8 mouse cellular contexts compared by ENCODE assay signal in genomic region chr5:65390648-65391644, GRCm38 (mm10). TPM values are rescaled to one million over a fixed set of nuclear protein-coding genes. Genes with fewer than 3 reads are reported as not detected.
DNase-seq lines count a peak whose midpoint lies in the region; ATAC-seq and TF ChIP-seq lines count a peak whose summit lies in the region.

Gene Rpl9, minus strand, starts transcription at chr5:65391444.
Gene Lias, plus strand, starts transcription at chr5:65391497.

- peak within 1 kb of the TSS; percentile 98 for H3K9ac ChIP-seq in hindbrain, postnatal 0 days (replicated peaks; ENCODE audit: low read length)

- DNase-seq in ZHBTc4 (ENCODE audit: low read depth, low spot score): peak; percentile 100
- peak; percentile 99 for DNase-seq in gastrocnemius, adult 2 months
- DNase-seq in hindbrain, postnatal 0 days (ENCODE audit: low spot score): peak; percentile 99
- DNase-seq in left cerebral cortex, adult 2 months (ENCODE audit: extremely low spot score in 1 of 2, low spot score in 2 of 2): peak; percentile 99
- peak; percentile 100 for DNase-seq in right cerebral cortex, adult 2 months (ENCODE audit: low spot score in 2 of 2)
- DNase-seq in urinary bladder, postnatal 14 days (ENCODE audit: low spot score): peak; percentile 99

- peaks cover 4% of the 10 kb centered on the region; the same call in 1 of the 2 replicates for H3K4me1 ChIP-seq in hindbrain, postnatal 0 days (ENCODE audit: insufficient read depth, low read length)

- peak within 1 kb of the TSS; percentile 93 for H3K4me3 ChIP-seq in gastrocnemius, adult 2 months
- H3K4me3 ChIP-seq in hindbrain, postnatal 0 days (ENCODE audit: low read length): peak within 1 kb of the TSS; percentile 90
- H3K4me3 ChIP-seq in left cerebral cortex, adult 2 months: peak within 1 kb of the TSS; percentile 76

- TF ChIP-seq CTCF in gastrocnemius, adult 2 months (IDR thresholded peaks at IDR 0.05): no peak
- no peak for TF ChIP-seq CTCF in hindbrain, postnatal 0 days (IDR thresholded peaks at IDR 0.05; ENCODE audit: low read depth)
- TF ChIP-seq CTCF in left cerebral cortex, adult 2 months (IDR thresholded peaks at IDR 0.05): no peak

- peak within 1 kb of the TSS; percentile 96 for H3K27ac ChIP-seq in gastrocnemius, adult 2 months
- H3K27ac ChIP-seq in hindbrain, postnatal 0 days: peak within 1 kb of the TSS; percentile 85
- peak within 1 kb of the TSS; percentile 98 for H3K27ac ChIP-seq in left cerebral cortex, adult 2 months

- H3K4me2 ChIP-seq in hindbrain, postnatal 0 days (ENCODE audit: low read depth, low read length): peak within 1 kb of the TSS; percentile 75

- intact Hi-C loops in gastrocnemius, adult 2 months (cut with DNase I): loop anchor here (1.0 to 5.0 kb wide), 2 partner anchors 56 to 101 kb away; partner anchors contain the start of genes Gm43552 and Rfc1
- intact Hi-C loops in left cerebral cortex, adult 2 months (cut with DNase I): loop anchor here (1.0 kb wide), 1 partner anchor 56 kb away; the partner anchor contains the start of gene Rfc1

- H3K9me3 ChIP-seq in hindbrain, postnatal 0 days (ENCODE audit: low read length): no peaks in the 10 kb centered on the region

- peak; percentile 91 for ATAC-seq in common myeloid progenitor, adult 5-6 weeks (replicated peaks; ENCODE audit: low read depth, poor library complexity, severe bottlenecking)
- peak; percentile 97 for ATAC-seq in hindbrain, postnatal 0 days
- peak; percentile 97 for ATAC-seq in megakaryocyte, adult 5-6 weeks (ENCODE audit: poor library complexity, severe bottlenecking)

- WGBS in hindbrain, postnatal 0 days: under 1% methylated on average over 83 of the region's 83 CpGs

- H3K27me3 ChIP-seq in hindbrain, postnatal 0 days (ENCODE audit: insufficient read depth, low read length): no peaks in the 10 kb centered on the region

- H3K36me3 ChIP-seq in hindbrain, postnatal 0 days (ENCODE audit: insufficient read depth, low read length): peaks cover 13% of the 10 kb centered on the region

RNA-seq across cellular contexts. Expression of gene Rpl9, which starts in this region (rescaled TPM):
- total RNA-seq in common myeloid progenitor, adult 5-6 weeks (2017): 2,315 and 2,637 TPM in 2 replicates
- 100 to 1,000 TPM; 502 to 606 TPM for total RNA-seq in gastrocnemius, adult 2 months (2021)
- 890 and 1,017 TPM in 2 replicates for total RNA-seq in hindbrain, postnatal 0 days (2014; rRNA removed)
- 640 and 652 TPM in 2 replicates for polyA plus RNA-seq in hindbrain, postnatal 0 days (2015; fragmentation: Nextera tagmentation; extraction: Ambion mirVana)
- total RNA-seq in left cerebral cortex, adult 2 months (2021): 100 to 1,000 TPM; 699 to 738 TPM
- 1,765 and 1,894 TPM in 2 replicates for total RNA-seq in megakaryocyte, adult 5-6 weeks (2015)
- total RNA-seq in megakaryocyte, adult 5-6 weeks (2017): 1,107 and 1,286 TPM in 2 replicates

RNA-seq across cellular contexts. Expression of gene Lias, which starts in this region (rescaled TPM):
- 34.7 and 42.6 TPM in 2 replicates for total RNA-seq in common myeloid progenitor, adult 5-6 weeks (2017)
- total RNA-seq in gastrocnemius, adult 2 months (2021): 10 to 100 TPM; 38.8 to 41.3 TPM
- 19.4 and 23.4 TPM in 2 replicates for total RNA-seq in hindbrain, postnatal 0 days (2014; rRNA removed)
- 65.5 and 66.8 TPM in 2 replicates for polyA plus RNA-seq in hindbrain, postnatal 0 days (2015; fragmentation: Nextera tagmentation; extraction: Ambion mirVana)
- total RNA-seq in left cerebral cortex, adult 2 months (2021): 10 to 100 TPM; 29.0 to 36.9 TPM
- total RNA-seq in megakaryocyte, adult 5-6 weeks (2015): 26.8 and 32.6 TPM in 2 replicates
- total RNA-seq in megakaryocyte, adult 5-6 weeks (2017): 26.8 and 29.4 TPM in 2 replicates

Comparison
In these comparisons a context has a peak if more than half of its experiments do, and no peak if none do; other contexts are left out.
1. Peak in every context shown above with its lines: DNase-seq, ATAC-seq, H3K4me3 ChIP-seq and H3K27ac ChIP-seq.